Mouse (Mus musculus) heart, embryonic 12.5 days (tissue): ENCODE results near the gene Psmd6. TPM values are rescaled to one million over a fixed set of nuclear protein-coding genes. Genes with fewer than 3 reads are reported as not detected.

Experiments used
- ATAC-seq: fragments of 200-750 bp; cut with Nextera tagmentation; 2 replicates; pipeline ENCODE4 v1.8.0; 2017; ENCODE audit warnings: moderate TSS enrichment, moderate library complexity; ENCODE audit not compliant: insufficient number of reproducible peaks, low FRiP score
- H3K27ac ChIP-seq: fragments of 300-500 bp; sonication (generic); 2 replicates; pipeline ENCODE4 v1.5.1; 2016; ENCODE audit warnings: mild to moderate bottlenecking, moderate library complexity; ENCODE audit not compliant: poor library complexity, severe bottlenecking
- H3K27me3 ChIP-seq: fragments of 300-500 bp; sonication (generic); replicated peaks from 2 replicates; pipeline ENCODE4 v1.6.1; 2016; ENCODE audit warnings: mild to moderate bottlenecking, moderate library complexity
- H3K36me3 ChIP-seq: fragments of 300-500 bp; sonication (generic); 2 replicates; pipeline ENCODE4 v1.6.1; 2016; ENCODE audit warnings: mild to moderate bottlenecking, moderate library complexity
- H3K4me1 ChIP-seq: fragments of 300-500 bp; sonication (generic); replicated peaks from 2 replicates; pipeline ENCODE4 v1.6.1; 2016; ENCODE audit warnings: mild to moderate bottlenecking
- H3K4me2 ChIP-seq: fragments of 300-500 bp; sonication (generic); 2 replicates; pipeline ENCODE4 v1.6.1; 2016; ENCODE audit warnings: mild to moderate bottlenecking, moderate library complexity
- H3K4me3 ChIP-seq: fragments of 300-500 bp; sonication (generic); 2 replicates; pipeline ENCODE4 v1.5.1; 2016; ENCODE audit warnings: mild to moderate bottlenecking
- H3K9ac ChIP-seq: fragments of 300-500 bp; sonication (generic); 2 replicates; pipeline ENCODE4 v1.6.1; 2016; ENCODE audit warnings: mild to moderate bottlenecking, moderate library complexity
- H3K9me3 ChIP-seq: fragments of 300-500 bp; sonication (generic); replicated peaks from 2 replicates; pipeline ENCODE4 v1.6.1; 2016; ENCODE audit warnings: mild to moderate bottlenecking, moderate library complexity
- WGBS: fragments of 180-500 bp; shearing (Covaris S2); methylation state at CpG from one replicate; pipeline ENCODE4 v1.1.7; 2016; 5-methylcytosine and 5-hydroxymethylcytosine counted together
- polyA plus RNA-seq: library from polyadenylated mRNA; unstranded; fragments of >200 nt; fragmentation: Nextera tagmentation; extraction: Ambion mirVana; gene quantifications from 2 replicates; pipeline ENCODE4 v1.2.1, GENCODE M21; 2016

The Psmd6 gene
- polyA plus RNA-seq, 1 experiment from 2014 or later, result 195 TPM

DNA sequence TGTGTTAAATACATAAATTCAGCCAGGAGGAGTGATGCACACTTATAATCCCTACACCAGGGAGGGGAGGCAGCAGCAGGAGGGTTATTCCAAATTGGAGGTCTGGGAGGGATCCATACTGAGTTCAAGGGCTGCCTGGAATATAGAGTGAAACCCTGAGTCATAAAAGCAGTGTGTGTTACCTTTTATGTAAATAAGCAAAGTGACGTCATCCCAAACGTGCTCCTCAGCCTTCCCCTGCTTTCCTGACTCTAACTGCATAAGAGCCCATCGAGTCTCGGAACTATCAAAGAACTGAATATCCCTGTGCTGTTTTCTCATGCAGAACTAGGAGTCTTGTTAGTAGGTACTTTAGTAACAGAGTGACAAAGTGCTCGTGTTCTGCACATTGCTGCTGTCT lies 57.4 kb downstream of the Psmd6 start:
- Histone ChIP-seq H3K4me3 (no peak overlapping the region), H3K9me3 (0 out of 2 replicates have a peak, but pooled peaks cover under 1% of the 10 kb centered on the region), H3K9ac (no peak overlapping the region), H3K27me3 (no peaks in the 10 kb centered on the region), H3K36me3 (peaks cover 8% of the 10 kb centered on the region), H3K4me2 (no peak overlapping the region), H3K27ac (no peak overlapping the region), H3K4me1 (peaks cover 15% of the 10 kb centered on the region)
- ATAC-seq, result no peak
- WGBS, result 70% methylated on average over 5 of the region's 5 CpGs

DNA sequence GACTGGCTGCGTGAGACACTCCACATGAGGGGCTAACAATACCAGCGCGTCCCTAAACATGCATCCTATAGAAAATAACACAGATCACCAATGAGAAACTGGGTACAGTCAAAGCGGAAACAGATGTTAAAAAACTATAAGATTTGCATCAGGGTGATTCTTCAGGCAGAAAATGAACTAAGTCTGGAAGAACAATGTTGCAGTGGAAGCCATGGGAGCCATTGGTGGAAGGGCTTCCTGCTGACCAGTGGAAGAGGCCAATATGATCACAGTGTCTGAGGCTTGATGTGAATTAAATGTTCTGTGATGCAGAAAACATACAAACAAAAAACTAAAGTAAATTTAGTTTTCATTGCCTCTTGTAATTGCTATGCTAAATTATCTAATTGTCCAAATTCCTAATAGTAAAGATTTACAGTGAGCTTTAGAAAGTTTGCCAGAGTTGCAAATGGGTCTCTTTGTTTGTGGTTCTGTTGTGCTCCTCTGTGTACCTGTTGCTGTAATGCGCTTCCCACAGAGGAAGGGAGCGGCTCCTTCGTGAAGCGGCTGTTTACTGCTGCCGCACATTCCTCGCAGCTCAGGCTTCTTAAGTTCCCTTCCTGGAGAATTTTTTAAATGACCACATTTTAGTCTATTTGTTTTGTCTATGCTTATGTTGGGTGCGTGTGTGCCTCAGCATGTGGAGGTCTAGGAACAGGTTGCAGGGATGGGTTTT lies 58.1 kb downstream of the Psmd6 start:
- H3K4me3 ChIP-seq, result no peak overlapping the region
- H3K36me3 ChIP-seq, result peaks cover 11% of the 10 kb centered on the region
- H3K27me3 ChIP-seq, result no peaks in the 10 kb centered on the region
- 0 out of 2 replicates have a peak, but pooled peaks cover 3% of the 10 kb centered on the region for H3K9me3 ChIP-seq
- no peak overlapping the region for H3K27ac ChIP-seq
- peaks cover 8% of the 10 kb centered on the region for H3K4me1 ChIP-seq
- no peak overlapping the region for H3K4me2 ChIP-seq
- 85% methylated on average over 11 of the region's 11 CpGs for WGBS
- H3K9ac ChIP-seq, result no peak overlapping the region
- no peak for ATAC-seq

Other genes with a start within 250 kb of the Psmd6 start
- gene Gm281, start 206.5 kb downstream of the Psmd6 start, polyA plus RNA-seq, result not detected in 2 replicates
- gene Atxn7, start 159.5 kb downstream of the Psmd6 start, polyA plus RNA-seq, result 3.9 and 4.3 TPM in 2 replicates
- gene Thoc7, start 159.1 kb downstream of the Psmd6 start, polyA plus RNA-seq, result 146 and 159 TPM in 2 replicates
- not detected in 2 replicates for gene Olfr720, start 65.9 kb upstream of the Psmd6 start, polyA plus RNA-seq
- gene Olfr31, start 201.8 kb upstream of the Psmd6 start, polyA plus RNA-seq, result not detected in 2 replicates
- gene Il3ra, start 225.3 kb upstream of the Psmd6 start, polyA plus RNA-seq, result 2.9 and 3.3 TPM in 2 replicates